Mouse (Mus musculus) bone marrow macrophage, adult 2 months (primary cell): ENCODE results near the gene Dnajc22. TPM values are rescaled to one million over a fixed set of nuclear protein-coding genes. Genes with fewer than 3 reads are reported as not detected.
"Not testable (repeated sequence)": the region's sequence is repeated elsewhere in the genome, so short reads cannot be mapped to it uniquely, and the experiment has no call there.

Experiments
- H3K27ac ChIP-seq: 2 replicates; pipeline ENCODE4 v1.5.1; 2012; ENCODE audit warnings: low read depth, low read length; ENCODE audit not compliant: insufficient read depth
- H3K4me1 ChIP-seq: 2 replicates; pipeline ENCODE4 v1.6.1; 2012; ENCODE audit warnings: low read length; ENCODE audit not compliant: control insufficient read depth, insufficient read depth
- H3K4me3 ChIP-seq: 2 replicates; pipeline ENCODE4 v1.5.1; 2012; ENCODE audit warnings: mild to moderate bottlenecking, low read length, moderate library complexity; ENCODE audit not compliant: insufficient read depth
- CTCF ChIP-seq: IDR thresholded peaks from 2 replicates; pipeline ENCODE4 v1.5.1; 2012; ENCODE audit warnings: low read depth, mild to moderate bottlenecking, low read length, moderate library complexity
- POLR2A ChIP-seq: IDR thresholded peaks from 2 replicates; pipeline ENCODE4 v1.6.1; 2012; ENCODE audit warnings: mild to moderate bottlenecking, low read depth, low read length, borderline replicate concordance
- polyA plus RNA-seq: library from polyadenylated mRNA; stranded (reverse); fragments of >200 nt; gene quantifications from 2 replicates; pipeline ENCODE4 v1.2.4, GENCODE M21; 2012; ENCODE audit not compliant: missing spikeins, insufficient read depth, insufficient read length

Dnajc22 gene
- polyA plus RNA-seq, 1 experiment = not detected

GRCm38 (mm10) chr15:99074019-99074599 is 18.9 kb upstream of the Dnajc22 start, which contains the start of gene Troap:
TSS of gene Troap (plus strand) at chr15:99074575.
- TF ChIP-seq POLR2A = no peak
- TF ChIP-seq CTCF = no peak
- peak within 1 kb of the TSS; percentile 83 for H3K4me3 ChIP-seq
- H3K27ac ChIP-seq = peak within 1 kb of the TSS; percentile 85
- H3K4me1 ChIP-seq = peaks cover 5% of the 10 kb centered on the region

DNA sequence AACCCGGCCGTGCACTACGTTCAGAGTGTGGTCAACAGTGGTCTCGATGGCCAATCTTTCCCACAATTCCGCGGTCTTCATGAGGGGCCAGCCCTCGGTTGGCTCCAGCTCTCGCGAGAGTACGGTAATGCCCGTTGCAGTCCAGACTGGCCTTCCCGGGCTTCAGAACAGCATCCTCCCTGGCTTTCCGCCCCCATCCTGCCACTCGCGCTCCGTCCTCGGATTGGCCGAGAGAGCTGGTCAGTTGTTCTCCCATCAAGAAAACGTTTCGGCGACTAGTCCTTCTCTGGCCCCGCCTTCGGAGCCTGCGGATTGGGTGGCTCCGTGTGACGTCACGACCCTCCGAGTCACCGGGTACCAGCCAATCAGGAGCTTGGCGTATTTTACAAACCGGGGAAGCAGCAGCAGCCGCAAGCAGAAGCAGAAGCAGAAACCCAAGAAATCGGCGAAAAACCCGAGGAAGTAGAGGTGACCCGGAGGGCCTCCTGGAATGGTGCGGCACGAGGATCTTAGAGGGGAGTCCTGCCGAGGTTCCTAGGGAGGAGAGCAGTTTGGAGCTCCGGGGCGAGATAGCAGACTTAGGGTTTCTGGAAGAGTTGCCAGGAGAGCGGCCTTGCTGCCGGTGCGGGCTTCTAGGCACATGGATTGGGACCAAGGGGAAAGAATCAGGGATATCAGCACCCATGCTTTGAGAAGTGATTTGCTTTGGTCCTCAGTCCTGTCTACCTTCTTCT is 18.2 kb upstream of the Dnajc22 start:
- H3K27ac ChIP-seq = peak overlapping the region; percentile 85
- peaks cover 5% of the 10 kb centered on the region for H3K4me1 ChIP-seq
- peak overlapping the region; percentile 83 for H3K4me3 ChIP-seq
- TF ChIP-seq POLR2A (peak; percentile 76; the same call in 1 of the 2 replicates), CTCF (no peak)

- H3K27ac ChIP-seq, H3K4me1 ChIP-seq: not testable (repeated sequence)
- H3K4me3 ChIP-seq = peak overlapping the region; percentile 65; the same call in 1 of the 2 replicates
Measured at GRCm38 (mm10) chr15:99076011-99076410, 17.0 kb upstream of the Dnajc22 start.

GRCm38 (mm10) chr15:99078181-99078910 is 14.6 kb upstream of the Dnajc22 start:
- Histone ChIP-seq H3K27ac (no peak overlapping the region), H3K4me3 (no peak overlapping the region), H3K4me1 (peaks cover 5% of the 10 kb centered on the region)
- TF ChIP-seq POLR2A (no peak), CTCF (no peak)

DNA sequence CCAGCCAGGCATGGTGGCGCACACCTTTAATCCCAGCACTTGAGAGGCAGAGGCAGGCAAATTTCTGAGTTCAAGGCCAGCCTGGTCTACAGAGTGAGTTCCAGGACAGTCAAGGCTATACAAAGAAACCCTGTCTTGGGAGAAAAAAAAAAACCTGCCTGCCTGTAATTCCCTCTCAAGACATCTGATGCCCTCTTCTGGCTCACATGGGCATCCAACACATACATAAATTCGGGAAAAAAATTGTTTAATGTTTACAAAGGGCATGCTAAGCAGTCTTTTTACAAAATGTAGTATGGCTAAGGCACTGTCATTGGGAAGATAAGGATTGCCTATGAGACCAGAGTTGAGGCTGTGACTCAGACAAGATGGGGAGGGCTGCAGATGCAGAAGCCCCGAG is 13.2 kb upstream of the Dnajc22 start:
- Histone ChIP-seq H3K4me3 (no peak overlapping the region), H3K4me1 (peaks cover 5% of the 10 kb centered on the region)
- TF ChIP-seq CTCF (no peak), POLR2A (no peak)

GRCm38 (mm10) chr15:99082322-99082721 is 10.6 kb upstream of the Dnajc22 start:
- TF ChIP-seq CTCF (no peak), POLR2A (no peak)
- no peaks in the 10 kb centered on the region for H3K4me1 ChIP-seq
- no peak overlapping the region for H3K27ac ChIP-seq
- H3K4me3 ChIP-seq = no peak overlapping the region

More for the DNA sequence above, 13.2 kb upstream of the Dnajc22 start:
- no peak overlapping the region for H3K27ac ChIP-seq

DNA sequence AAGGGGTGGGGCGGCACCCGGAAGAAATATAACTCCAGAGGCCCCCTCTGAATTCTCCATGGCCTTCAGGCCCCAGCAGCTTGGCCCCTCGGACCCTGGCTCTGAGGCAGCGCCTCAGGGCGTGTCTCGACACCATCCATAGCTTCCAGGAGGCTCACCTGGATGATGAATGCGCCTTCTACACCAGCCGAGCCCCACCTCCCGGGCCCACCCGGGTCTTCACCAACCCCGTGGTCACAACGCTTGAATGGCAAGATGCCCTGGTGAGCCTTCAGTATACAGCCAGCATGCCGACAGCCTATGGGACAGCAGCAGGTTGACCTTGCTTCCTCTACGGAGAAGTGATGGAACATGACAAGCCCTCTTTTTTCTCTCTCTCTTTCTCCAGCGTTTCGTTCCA is 10.1 kb upstream of the Dnajc22 start:
- TF ChIP-seq CTCF (no peak), POLR2A (no peak)
- Histone ChIP-seq H3K27ac (no peak overlapping the region), H3K4me3 (no peak overlapping the region), H3K4me1 (no peaks in the 10 kb centered on the region)

GRCm38 (mm10) chr15:99083258-99083657 is 9.7 kb upstream of the Dnajc22 start:
- TF ChIP-seq POLR2A (no peak), CTCF (peak; percentile 67)
- Histone ChIP-seq H3K27ac (no peak overlapping the region), H3K4me3 (no peak overlapping the region), H3K4me1 (no peaks in the 10 kb centered on the region)

DNA sequence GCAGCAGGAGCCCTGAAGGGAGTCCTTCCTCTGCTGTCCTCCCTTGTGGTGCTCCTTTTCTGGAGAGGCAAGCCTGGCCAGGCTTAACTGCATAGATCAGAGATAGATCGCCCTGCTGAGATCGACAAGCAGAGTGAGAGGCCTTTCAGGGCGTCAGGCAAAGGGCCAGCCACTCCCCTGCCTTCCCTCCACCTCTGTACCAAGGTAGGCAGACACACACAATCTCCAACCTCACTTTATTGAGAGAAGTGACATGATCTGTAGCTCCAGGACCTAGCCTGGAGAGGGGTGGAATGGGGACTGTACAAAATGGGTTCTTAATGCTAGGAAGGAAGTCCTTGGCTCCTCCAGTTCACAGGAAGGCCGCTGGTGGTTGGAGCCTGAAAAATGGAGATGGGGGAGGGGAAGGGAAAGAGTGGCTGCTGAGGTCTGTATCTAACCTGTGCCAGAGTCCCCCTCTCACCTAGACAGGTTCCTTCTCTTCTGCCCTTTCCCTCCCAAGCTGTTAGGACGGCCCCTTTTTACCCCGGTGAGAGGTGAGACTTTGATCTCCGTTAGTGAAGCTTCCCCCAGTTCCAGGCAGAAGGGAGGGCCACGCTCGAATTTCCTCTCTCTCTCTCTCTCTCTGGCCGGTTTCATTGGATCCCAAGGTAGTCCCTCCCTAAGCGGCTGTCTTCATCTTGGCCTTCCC is 9.0 kb upstream of the Dnajc22 start:
- TF ChIP-seq CTCF = no peak
- TF ChIP-seq POLR2A = no peak
- Histone ChIP-seq H3K4me3 (no peak overlapping the region), H3K27ac (no peak overlapping the region), H3K4me1 (no peaks in the 10 kb centered on the region)

GRCm38 (mm10) chr15:99084618-99085017 is 8.4 kb upstream of the Dnajc22 start:
- Histone ChIP-seq H3K4me3 (no peak overlapping the region), H3K4me1 (no peaks in the 10 kb centered on the region), H3K27ac (no peak overlapping the region)
- TF ChIP-seq POLR2A = no peak
- TF ChIP-seq CTCF = no peak
